Mouse (Mus musculus) midbrain, embryonic 16.5 days (tissue): ENCODE data around the gene Fntb. TPM values are rescaled to one million over a fixed set of nuclear protein-coding genes. Genes with fewer than 3 reads are reported as not detected.

ENCODE experiments used
- ATAC-seq: fragments of 200-750 bp; cut with Nextera tagmentation; 2 replicates; pipeline ENCODE4 v1.8.0; 2017; ENCODE audit warnings: moderate TSS enrichment
- H3K27ac ChIP-seq: fragments of 300-500 bp; sonication (generic); 2 replicates; pipeline ENCODE4 v1.5.1; 2014; ENCODE audit warnings: mild to moderate bottlenecking, low read length, mixed read lengths
- H3K27me3 ChIP-seq: fragments of 300-500 bp; sonication (generic); 2 replicates; pipeline ENCODE4 v1.6.1; 2014; ENCODE audit warnings: low read depth, low read length, mixed read lengths; ENCODE audit not compliant: control insufficient read depth, insufficient read depth
- H3K36me3 ChIP-seq: fragments of 300-500 bp; sonication (generic); 2 replicates; pipeline ENCODE4 v1.6.1; 2014; ENCODE audit warnings: mild to moderate bottlenecking, low read length, moderate library complexity, mixed read lengths; ENCODE audit not compliant: control insufficient read depth, insufficient read depth
- H3K4me1 ChIP-seq: fragments of 300-500 bp; sonication (generic); 2 replicates; pipeline ENCODE4 v1.6.1; 2014; ENCODE audit warnings: mild to moderate bottlenecking, low read length, mixed read lengths; ENCODE audit not compliant: control insufficient read depth, insufficient read depth
- H3K4me2 ChIP-seq: fragments of 300-500 bp; sonication (generic); 2 replicates; pipeline ENCODE4 v1.6.1; 2014; ENCODE audit warnings: mild to moderate bottlenecking, low read length, mixed read lengths
- H3K4me3 ChIP-seq: fragments of 300-500 bp; sonication (generic); 2 replicates; pipeline ENCODE4 v1.5.1; 2014; ENCODE audit warnings: low read depth, mild to moderate bottlenecking, low read length, moderate library complexity, mixed read lengths
- H3K9ac ChIP-seq: fragments of 300-500 bp; sonication (generic); 2 replicates; pipeline ENCODE4 v1.6.1; 2014; ENCODE audit warnings: low read depth, low read length, mixed read lengths
- H3K9me3 ChIP-seq: fragments of 300-500 bp; sonication (generic); replicated peaks from 2 replicates; pipeline ENCODE4 v1.6.1; 2014; ENCODE audit warnings: mild to moderate bottlenecking, low read length, mixed read lengths; ENCODE audit not compliant: control insufficient read depth, poor library complexity, severe bottlenecking
- WGBS: fragments of 180-500 bp; shearing (Covaris S2); extraction: QIAGEN DNeasy Blood & Tissue Kit; methylation state at CpG from one replicate; pipeline ENCODE4 v1.1.7; 2014; 5-methylcytosine and 5-hydroxymethylcytosine counted together
- polyA plus RNA-seq: library from polyadenylated mRNA; unstranded; fragments of >200 nt; fragmentation: Nextera tagmentation; extraction: Ambion mirVana; gene quantifications from 2 replicates; pipeline ENCODE4 v1.2.1, GENCODE M21; 2015

Gene Fntb
- polyA plus RNA-seq, 1 experiment from 2014 or later, result 42.9 TPM

- Histone ChIP-seq H3K4me1 (peaks cover 36% of the 10 kb centered on the region), H3K9me3 (no peaks in the 10 kb centered on the region), H3K27ac (no peak overlapping the region), H3K4me3 (no peak overlapping the region), H3K27me3 (no peaks in the 10 kb centered on the region), H3K4me2 (no peak overlapping the region), H3K36me3 (no peaks in the 10 kb centered on the region), H3K9ac (no peak overlapping the region)
- ATAC-seq, result no peak
- WGBS, result 91% methylated on average over 9 of the region's 9 CpGs
Observed at GRCm38 (mm10) chr12:76818908-76819307, 53.5 kb downstream of the Fntb start.

- H3K27ac ChIP-seq, result no peak overlapping the region
- H3K9me3 ChIP-seq, result no peaks in the 10 kb centered on the region
- H3K4me2 ChIP-seq, result no peak overlapping the region
- H3K9ac ChIP-seq, result no peak overlapping the region
- H3K4me3 ChIP-seq, result no peak overlapping the region
- H3K36me3 ChIP-seq, result no peaks in the 10 kb centered on the region
- no peak for ATAC-seq
- peaks cover 36% of the 10 kb centered on the region for H3K4me1 ChIP-seq
- 55% methylated on average over 6 of the region's 6 CpGs for WGBS
- no peaks in the 10 kb centered on the region for H3K27me3 ChIP-seq
Observed at GRCm38 (mm10) chr12:76819816-76820215, 54.4 kb downstream of the Fntb start.

GRCm38 (mm10) chr12:76820615-76821014 is 55.2 kb downstream of the Fntb start:
- peak overlapping the region; percentile 76 for H3K9ac ChIP-seq

GRCm38 (mm10) chr12:76822002-76822650 is 56.7 kb downstream of the Fntb start:
- H3K27me3 ChIP-seq, result no peaks in the 10 kb centered on the region
- peak; percentile 80 for ATAC-seq
- under 1% methylated on average over 32 of the region's 66 CpGs for WGBS

More at GRCm38 (mm10) chr12:76820615-76821014, 55.2 kb downstream of the Fntb start:
- H3K4me1 ChIP-seq, result peaks cover 36% of the 10 kb centered on the region
- H3K9me3 ChIP-seq, result no peaks in the 10 kb centered on the region
- 45% methylated on average over 4 of the region's 4 CpGs for WGBS
- H3K4me3 ChIP-seq, result peak overlapping the region; percentile 80
- no peaks in the 10 kb centered on the region for H3K27me3 ChIP-seq
- ATAC-seq, result no peak
- no peaks in the 10 kb centered on the region for H3K36me3 ChIP-seq
- H3K27ac ChIP-seq, result no peak overlapping the region
- peak overlapping the region; percentile 82 for H3K4me2 ChIP-seq

GRCm38 (mm10) chr12:76822651-76823041 is 57.3 kb downstream of the Fntb start, which contains the start of gene Rab15:
Gene Rab15, minus strand, starts transcription at chr12:76822908.
- 3% methylated on average over 16 of the region's 17 CpGs for WGBS
- no peaks in the 10 kb centered on the region for H3K27me3 ChIP-seq
- ATAC-seq, result peak; percentile 47; the same call in 1 of the 2 replicates
- H3K4me2 ChIP-seq, result peak within 1 kb of the TSS; percentile 82
- peaks cover 33% of the 10 kb centered on the region for H3K4me1 ChIP-seq
- peak within 1 kb of the TSS; percentile 86 for H3K27ac ChIP-seq
- peak within 1 kb of the TSS; percentile 80 for H3K4me3 ChIP-seq
- H3K9me3 ChIP-seq, result no peaks in the 10 kb centered on the region
- H3K36me3 ChIP-seq, result no peaks in the 10 kb centered on the region
- peak within 1 kb of the TSS; percentile 76 for H3K9ac ChIP-seq

More at GRCm38 (mm10) chr12:76822002-76822650, 56.7 kb downstream of the Fntb start:
- Histone ChIP-seq H3K4me1 (peaks cover 36% of the 10 kb centered on the region), H3K27ac (peak overlapping the region; percentile 86), H3K9ac (peak overlapping the region; percentile 76), H3K4me3 (peak overlapping the region; percentile 80), H3K4me2 (peak overlapping the region; percentile 82), H3K9me3 (no peaks in the 10 kb centered on the region), H3K36me3 (no peaks in the 10 kb centered on the region)

DNA sequence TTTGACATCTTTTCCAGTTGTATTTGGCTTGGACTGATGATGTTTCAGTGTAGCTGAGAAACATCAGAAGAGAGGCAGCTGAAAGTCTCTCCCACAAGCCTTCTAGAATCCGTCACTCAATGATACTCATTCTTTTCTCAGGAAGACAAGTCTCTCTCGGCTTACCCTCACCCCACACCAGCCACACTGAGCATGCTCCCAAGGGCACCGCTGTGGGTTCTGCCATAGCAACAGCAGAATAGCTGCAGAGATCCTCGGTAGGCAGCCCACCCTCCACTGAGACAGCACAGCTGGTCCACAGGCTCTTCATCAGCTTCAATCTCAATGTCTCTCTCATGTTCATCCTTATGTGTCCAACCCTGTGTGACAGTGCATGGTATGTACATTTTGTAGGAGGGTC is 59.9 kb downstream of the Fntb start:
- Histone ChIP-seq H3K4me2 (no peak overlapping the region), H3K27ac (no peak overlapping the region), H3K36me3 (no peaks in the 10 kb centered on the region), H3K9ac (no peak overlapping the region), H3K27me3 (no peaks in the 10 kb centered on the region), H3K9me3 (no peaks in the 10 kb centered on the region), H3K4me1 (peaks cover 20% of the 10 kb centered on the region), H3K4me3 (no peak overlapping the region)
- ATAC-seq, result no peak
- WGBS, result 56% methylated on average over 4 of the region's 4 CpGs

- H3K9me3 ChIP-seq, result no peaks in the 10 kb centered on the region
- H3K27ac ChIP-seq, result no peak overlapping the region
- no peaks in the 10 kb centered on the region for H3K36me3 ChIP-seq
- H3K27me3 ChIP-seq, result no peaks in the 10 kb centered on the region
- no peak overlapping the region for H3K4me3 ChIP-seq
- no peak overlapping the region for H3K9ac ChIP-seq
- WGBS, result 4% methylated on average over 3 of the region's 3 CpGs
- ATAC-seq, result no peak
- no peak overlapping the region for H3K4me2 ChIP-seq
- H3K4me1 ChIP-seq, result no peaks in the 10 kb centered on the region
Observed at GRCm38 (mm10) chr12:76832704-76833103, 67.3 kb downstream of the Fntb start.

DNA sequence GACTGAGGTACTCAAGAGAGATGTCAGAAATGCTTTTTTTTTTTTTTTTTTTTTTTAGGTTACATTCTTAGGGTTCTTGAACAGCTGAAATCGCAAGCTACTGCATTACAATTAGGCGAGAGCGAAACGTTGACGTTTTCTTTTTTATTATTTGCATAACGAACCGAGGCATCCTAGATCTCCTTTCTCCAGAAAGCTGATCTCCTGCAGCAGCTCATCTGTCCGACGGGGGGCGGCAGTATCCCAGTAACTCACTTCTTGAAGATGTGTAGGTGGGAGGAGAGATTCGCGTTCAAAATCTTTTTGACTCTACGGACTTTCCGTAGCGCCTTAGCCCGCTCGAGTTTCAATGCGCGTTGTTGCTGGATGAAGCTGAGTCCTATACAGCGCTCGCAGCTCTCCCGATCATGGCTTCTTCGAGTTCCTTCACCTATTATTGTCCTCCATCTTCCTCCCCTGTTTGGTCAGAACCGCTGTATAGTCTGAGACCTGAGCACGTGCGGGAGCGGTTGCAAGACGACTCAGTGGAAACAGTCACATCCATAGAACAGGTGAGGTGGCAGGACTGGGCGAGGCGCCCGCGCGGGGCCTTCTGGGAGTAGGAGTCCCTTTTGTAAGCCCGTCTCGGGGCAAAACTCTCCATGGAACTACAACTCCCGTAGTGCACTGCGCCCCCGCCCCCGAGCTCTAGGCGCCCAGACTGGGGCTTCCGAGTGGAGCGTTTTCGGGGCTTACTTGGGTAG is 71.9 kb downstream of the Fntb start:
- Histone ChIP-seq H3K9ac (peak overlapping the region; percentile 74), H3K27me3 (no peaks in the 10 kb centered on the region), H3K4me2 (peak overlapping the region; percentile 69), H3K36me3 (no peaks in the 10 kb centered on the region; the same call in 1 of the 2 replicates), H3K4me1 (peaks cover 11% of the 10 kb centered on the region), H3K9me3 (no peaks in the 10 kb centered on the region), H3K27ac (peak overlapping the region; percentile 86), H3K4me3 (peak overlapping the region; percentile 67)
- ATAC-seq, result peak; percentile 99
- under 1% methylated on average over 43 of the region's 43 CpGs for WGBS
